In the genomic region with DNA sequence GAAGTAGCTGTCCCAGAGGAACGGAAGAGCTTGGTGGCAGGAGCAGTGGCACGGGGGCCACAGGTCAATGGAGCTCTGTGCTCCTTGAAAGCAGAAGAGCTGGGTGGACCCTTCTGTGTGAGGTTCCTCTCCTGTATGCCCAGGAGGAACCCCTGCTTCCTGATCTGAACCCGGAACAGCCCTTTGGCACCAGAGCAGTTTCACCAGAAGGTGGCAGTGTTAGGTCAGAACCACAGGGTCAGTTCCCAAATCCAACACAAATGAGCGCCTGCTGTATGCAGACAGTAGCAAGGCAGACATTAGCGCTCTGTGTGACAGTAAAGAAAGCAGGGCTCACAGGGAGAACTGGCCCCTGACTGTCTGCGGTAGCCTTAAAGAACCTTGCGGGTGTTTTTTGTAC, we compare ENCODE assay signal across 8 mouse cellular contexts. TPM values are rescaled to one million over a fixed set of nuclear protein-coding genes. Genes with fewer than 3 reads are reported as not detected.
A peak's percentile ranks its signal among the peaks of the same experiment; 100 is the strongest.
DNase-seq lines count a peak whose midpoint lies in the region; ATAC-seq and TF ChIP-seq lines count a peak whose summit lies in the region.
"Had no signal": no experiment of that assay in that cellular context is flagged by ENCODE, and none has a peak within 500 bp of the region (broad histone marks: within the 10 kb centered on the region; RNA-seq: fewer than 3 reads in every experiment).

No protein-coding gene starts in this region.

- peak; percentile 86 for ATAC-seq in common myeloid progenitor, adult 5-6 weeks (replicated peaks; ENCODE audit: low read depth, poor library complexity, severe bottlenecking)

- H3K4me1 ChIP-seq in testis, adult 2 months (ENCODE audit: control insufficient read depth, insufficient read depth, low read length) = no peaks in the 10 kb centered on the region

- TF ChIP-seq POLR2A in testis, adult 2 months (IDR thresholded peaks at IDR 0.05; ENCODE audit: control insufficient read depth, low read depth, low read length) = no peak

- H3K4me3 ChIP-seq in testis, adult 2 months (ENCODE audit: control insufficient read depth, low read depth, low read length) = no peak overlapping the region

- peak; percentile 35; the same call in 1 of the 2 replicates for TF ChIP-seq CTCF in testis, adult 2 months (IDR thresholded peaks at IDR 0.05; ENCODE audit: control insufficient read depth, insufficient read depth, insufficient replicate concordance, low read depth, low read length)

- no peaks in the 10 kb centered on the region for H3K36me3 ChIP-seq in testis, adult 2 months (ENCODE audit: control insufficient read depth, insufficient read depth, low read length)

- H3K27ac ChIP-seq in testis, adult 2 months (ENCODE audit: control insufficient read depth, insufficient read depth, low read depth, low read length) = no peak overlapping the region

- DNase-seq in testis, postnatal 14 days (ENCODE audit: low spot score) = no peak
- DNase-seq in adrenal gland, adult 18-20 months (ENCODE audit: low spot score in 2 of 2) = peak; percentile 71 to 76
- peak; percentile 59 for DNase-seq in kidney, postnatal 14 days
- DNase-seq in lung, postnatal 10 days = peak; percentile 77
- peak; percentile 19 for DNase-seq in spleen, adult 12 weeks (ENCODE audit: low spot score)

- no peaks in the 10 kb centered on the region for H3K27me3 ChIP-seq in testis, adult 2 months (ENCODE audit: control insufficient read depth, insufficient read depth, low read length)

RNA-seq across cellular contexts. Expression of a gene that starts 29.3 kb away (rescaled TPM):
- polyA plus RNA-seq in testis, adult 2 months (2012; rRNA removed) = 95.4 and 97.7 TPM in 2 replicates
- total RNA-seq in adrenal gland, adult 18-20 months (2021) = 1 to 10 TPM in 1 of 2 experiments, under 1 TPM in 1; 0.43 to 1.2 TPM
- total RNA-seq in common myeloid progenitor, adult 5-6 weeks (2017) = not detected in 2 replicates
- total RNA-seq: layer of hippocampus, adult 8-10 months had no signal

RNA-seq across cellular contexts. Expression of a gene that starts 50.5 kb away (rescaled TPM):
- 458 and 474 TPM in 2 replicates for polyA plus RNA-seq in testis, adult 2 months (2012; rRNA removed)
- total RNA-seq in adrenal gland, adult 18-20 months (2021) = not detected
- not detected in 2 replicates for total RNA-seq in common myeloid progenitor, adult 5-6 weeks (2017)

RNA-seq across cellular contexts. Expression of a gene that starts 54.6 kb away (rescaled TPM):
- polyA plus RNA-seq in testis, adult 2 months (2012; rRNA removed) = 0.23 and 0.60 TPM in 2 replicates
- total RNA-seq in adrenal gland, adult 18-20 months (2021) = under 1 TPM; 0.03 to 0.16 TPM
- total RNA-seq in common myeloid progenitor, adult 5-6 weeks (2017) = not detected in 2 replicates
